Mouse (Mus musculus) midbrain, embryonic 12.5 days (tissue): ENCODE data around the gene Rps27rt. TPM values are rescaled to one million over a fixed set of nuclear protein-coding genes. Genes with fewer than 3 reads are reported as not detected.

Source experiments
- ATAC-seq: fragments of 200-750 bp; cut with Nextera tagmentation; 2 replicates; pipeline ENCODE4 v1.8.0; 2017; ENCODE audit warnings: low read depth, moderate TSS enrichment, moderate library complexity; ENCODE audit not compliant: low FRiP score
- H3K27ac ChIP-seq: fragments of 300-500 bp; sonication (generic); replicated peaks from 2 replicates; pipeline ENCODE4 v1.5.1; 2016; ENCODE audit warnings: mild to moderate bottlenecking
- H3K27me3 ChIP-seq: fragments of 300-500 bp; sonication (generic); 2 replicates; pipeline ENCODE4 v1.6.1; 2016; ENCODE audit warnings: mild to moderate bottlenecking
- H3K36me3 ChIP-seq: fragments of 300-500 bp; sonication (generic); 2 replicates; pipeline ENCODE4 v1.6.1; 2016
- H3K4me1 ChIP-seq: fragments of 300-500 bp; sonication (generic); 2 replicates; pipeline ENCODE4 v1.6.1; 2016
- H3K4me2 ChIP-seq: fragments of 300-500 bp; sonication (generic); replicated peaks from 2 replicates; pipeline ENCODE4 v1.6.1; 2016; ENCODE audit warnings: mild to moderate bottlenecking, moderate library complexity
- H3K4me3 ChIP-seq: fragments of 300-500 bp; sonication (generic); 2 replicates; pipeline ENCODE4 v1.5.1; 2016; ENCODE audit warnings: mild to moderate bottlenecking
- H3K9ac ChIP-seq: fragments of 300-500 bp; sonication (generic); replicated peaks from 2 replicates; pipeline ENCODE4 v1.6.1; 2016; ENCODE audit warnings: mild to moderate bottlenecking, moderate library complexity
- H3K9me3 ChIP-seq: fragments of 300-500 bp; sonication (generic); 2 replicates; pipeline ENCODE4 v1.6.1; 2016; ENCODE audit warnings: mild to moderate bottlenecking
- WGBS: fragments of 180-500 bp; shearing (Covaris S2); methylation state at CpG from one replicate; pipeline ENCODE4 v1.1.7; 2016; 5-methylcytosine and 5-hydroxymethylcytosine counted together
- polyA plus RNA-seq: library from polyadenylated mRNA; unstranded; fragments of >200 nt; fragmentation: Nextera tagmentation; extraction: Ambion mirVana; gene quantifications from 2 replicates; pipeline ENCODE4 v1.2.1, GENCODE M21; 2016

Rps27rt gene
- polyA plus RNA-seq, 1 experiment from 2014 or later = 317 TPM

DNA sequence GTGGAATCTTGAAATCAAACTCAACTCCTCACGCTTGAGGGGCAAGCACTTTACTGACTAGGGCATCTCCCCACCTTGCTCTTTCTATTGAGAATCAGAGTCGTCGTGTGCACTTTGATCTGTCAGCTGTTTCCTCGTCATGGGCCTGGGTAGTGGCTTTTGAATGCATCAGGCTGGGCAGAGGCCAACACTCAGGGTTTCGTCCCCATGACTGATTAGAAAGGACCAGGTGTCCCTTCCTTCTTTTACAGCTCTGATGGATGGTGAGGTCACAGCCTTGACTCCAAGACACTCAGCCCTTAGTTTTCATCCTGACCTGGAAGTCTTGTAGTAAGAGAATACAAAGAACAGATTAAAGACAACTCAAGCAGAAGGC is 17.2 kb upstream of the Rps27rt start:
- WGBS = 71% methylated on average over 5 of the region's 5 CpGs
- no peak for ATAC-seq
- 0 out of 2 replicates have a peak, but pooled peaks cover 4% of the 10 kb centered on the region for H3K9me3 ChIP-seq
- no peaks in the 10 kb centered on the region for H3K4me1 ChIP-seq
- no peaks in the 10 kb centered on the region for H3K27me3 ChIP-seq
- H3K4me2 ChIP-seq = no peak overlapping the region
- H3K36me3 ChIP-seq = no peaks in the 10 kb centered on the region
- H3K4me3 ChIP-seq = no peak overlapping the region
- H3K9ac ChIP-seq = no peak overlapping the region
- H3K27ac ChIP-seq = no peak overlapping the region

DNA sequence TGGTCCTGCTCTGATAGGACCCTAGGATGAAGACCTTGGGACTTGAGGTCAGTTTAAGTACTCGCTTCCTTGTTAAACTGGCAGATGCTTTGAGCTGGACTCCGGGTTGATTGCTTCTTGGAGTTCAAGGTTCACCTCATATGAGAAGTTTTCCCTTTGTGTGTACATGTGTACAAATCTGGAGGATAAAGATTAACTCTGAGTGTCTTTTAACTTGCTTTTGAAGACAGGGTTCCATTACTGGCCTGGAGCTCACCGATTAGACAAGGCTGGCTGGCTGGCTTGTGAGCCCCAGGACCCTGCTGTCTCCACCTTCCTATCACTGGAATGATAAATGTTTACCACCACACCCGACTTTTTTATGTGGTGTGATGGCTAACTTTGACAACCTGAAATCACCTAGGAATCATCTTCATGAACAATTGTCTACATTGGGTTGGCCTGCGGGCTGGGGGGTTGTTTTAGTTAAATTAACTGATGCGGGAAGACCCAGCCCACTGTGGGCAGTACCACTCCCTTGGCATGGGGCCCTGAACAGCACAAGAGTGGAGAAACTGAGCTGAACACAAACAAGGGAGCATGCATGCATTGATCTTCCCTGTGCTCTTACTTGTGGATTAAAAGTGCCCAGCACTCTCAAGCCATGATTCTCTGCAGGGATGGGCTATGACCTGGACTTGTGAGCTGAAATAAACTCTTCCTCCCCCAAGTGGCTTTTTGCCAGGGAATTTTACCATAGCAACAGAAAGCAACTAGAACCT is 16.7 kb upstream of the Rps27rt start:
- Histone ChIP-seq H3K9ac (no peak overlapping the region), H3K4me1 (no peaks in the 10 kb centered on the region), H3K27me3 (no peaks in the 10 kb centered on the region), H3K36me3 (no peaks in the 10 kb centered on the region), H3K27ac (no peak overlapping the region), H3K4me2 (no peak overlapping the region), H3K4me3 (no peak overlapping the region), H3K9me3 (0 out of 2 replicates have a peak, but pooled peaks cover 4% of the 10 kb centered on the region)
- no peak for ATAC-seq
- 86% methylated on average over 6 of the region's 6 CpGs for WGBS

DNA sequence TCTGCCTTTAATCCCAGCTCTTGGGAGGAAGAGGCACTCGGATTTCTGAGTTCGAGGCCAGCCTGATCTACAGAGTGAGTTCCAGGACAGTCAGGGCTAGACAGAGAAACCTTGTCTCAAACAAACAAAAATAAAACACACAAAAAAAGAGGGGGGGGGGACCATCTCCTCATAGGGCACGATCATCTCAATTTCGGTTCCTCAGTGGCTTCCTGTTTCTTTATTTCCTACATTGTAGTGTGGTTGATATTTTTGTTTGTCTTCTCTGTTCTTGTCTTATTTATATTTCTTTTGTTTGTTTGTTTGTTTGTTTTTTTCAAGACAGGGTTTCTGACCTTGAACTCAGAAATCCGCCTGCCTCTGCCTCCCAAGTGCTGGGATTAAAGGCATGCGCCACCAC is 13.9 kb upstream of the Rps27rt start:
- H3K36me3 ChIP-seq = no peaks in the 10 kb centered on the region
- no peak for ATAC-seq
- WGBS = 93% methylated on average over 6 of the region's 6 CpGs

DNA sequence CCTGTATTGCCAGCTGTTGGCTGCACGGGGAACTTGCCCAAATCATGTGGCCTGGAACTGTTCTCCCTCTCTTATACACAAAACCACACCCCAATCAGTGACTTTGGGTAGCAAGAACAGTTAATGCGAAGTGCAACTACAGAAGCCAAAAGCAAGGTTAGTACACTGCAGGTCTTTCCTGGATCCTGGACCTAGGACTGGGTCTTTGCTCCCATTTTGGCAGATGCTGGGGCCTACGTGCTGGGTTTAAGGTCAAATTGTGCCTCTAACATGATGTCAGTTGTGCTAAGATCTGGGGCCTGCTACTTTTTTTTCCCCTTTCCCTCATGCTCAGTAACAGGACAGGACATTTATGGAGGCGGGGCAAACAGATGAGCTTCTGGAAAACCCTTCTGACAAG is 13.2 kb upstream of the Rps27rt start:
- 85% methylated on average over 4 of the region's 4 CpGs for WGBS

More for the DNA sequence above, 13.9 kb upstream of the Rps27rt start:
- Histone ChIP-seq H3K27me3 (no peaks in the 10 kb centered on the region), H3K9me3 (peaks cover 12% of the 10 kb centered on the region; the same call in 1 of the 2 replicates), H3K4me1 (no peaks in the 10 kb centered on the region), H3K4me3 (no peak overlapping the region), H3K9ac (no peak overlapping the region), H3K27ac (no peak overlapping the region), H3K4me2 (no peak overlapping the region)

DNA sequence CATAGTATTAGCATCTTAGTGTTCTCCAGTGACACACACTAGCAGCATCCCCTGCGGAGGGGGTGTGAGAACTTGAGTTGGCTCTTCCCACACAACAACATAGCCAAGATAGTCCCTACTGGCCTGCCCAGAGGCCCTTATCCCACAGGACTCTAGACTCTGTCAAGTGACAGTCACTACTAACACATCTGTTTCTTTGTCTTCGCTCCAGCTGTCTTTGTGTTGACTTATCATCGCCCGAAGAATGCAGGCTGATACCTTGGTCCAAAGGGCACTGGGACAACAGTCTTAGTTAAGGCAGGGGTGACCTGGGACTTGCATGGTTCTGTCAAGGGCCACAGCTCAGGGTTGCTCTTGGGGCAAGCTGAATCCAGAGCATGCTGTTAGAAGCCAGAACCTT is 12.7 kb upstream of the Rps27rt start:
- no peak overlapping the region for H3K4me2 ChIP-seq
- no peak overlapping the region for H3K9ac ChIP-seq
- H3K36me3 ChIP-seq = no peaks in the 10 kb centered on the region
- no peak overlapping the region for H3K27ac ChIP-seq
- peaks cover 9% of the 10 kb centered on the region; the same call in 1 of the 2 replicates for H3K9me3 ChIP-seq
- no peak overlapping the region for H3K4me3 ChIP-seq
- WGBS = 94% methylated on average over 4 of the region's 4 CpGs
- H3K27me3 ChIP-seq = no peaks in the 10 kb centered on the region
- no peak for ATAC-seq
- H3K4me1 ChIP-seq = no peaks in the 10 kb centered on the region

More for the DNA sequence above, 13.2 kb upstream of the Rps27rt start:
- ATAC-seq = no peak
- H3K4me1 ChIP-seq = no peaks in the 10 kb centered on the region
- H3K27ac ChIP-seq = no peak overlapping the region
- H3K27me3 ChIP-seq = no peaks in the 10 kb centered on the region
- H3K36me3 ChIP-seq = no peaks in the 10 kb centered on the region
- H3K9me3 ChIP-seq = peaks cover 12% of the 10 kb centered on the region; the same call in 1 of the 2 replicates
- H3K4me2 ChIP-seq = no peak overlapping the region
- H3K4me3 ChIP-seq = no peak overlapping the region
- no peak overlapping the region for H3K9ac ChIP-seq

DNA sequence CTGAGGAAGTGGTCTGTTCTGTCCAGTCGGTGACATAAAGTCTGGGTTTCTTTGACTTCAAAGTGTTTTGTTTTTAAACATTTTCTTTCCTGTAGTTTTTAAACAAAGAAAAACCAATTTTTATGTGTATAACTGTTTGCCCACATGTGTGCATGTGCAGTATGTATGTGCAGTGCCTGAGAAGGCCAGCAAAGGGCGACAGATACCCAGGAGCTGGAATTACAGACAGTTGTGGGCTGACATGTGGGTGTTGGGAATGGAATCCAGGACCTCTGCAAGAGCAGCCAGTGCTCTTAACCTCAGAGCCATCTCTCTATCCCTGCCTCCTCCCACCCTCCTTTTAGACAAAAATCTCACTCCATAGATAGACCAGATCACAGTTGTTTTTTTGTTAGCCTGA is 10.0 kb upstream of the Rps27rt start:
- Histone ChIP-seq H3K27ac (no peak overlapping the region), H3K9me3 (peaks cover 8% of the 10 kb centered on the region; the same call in 1 of the 2 replicates), H3K27me3 (no peaks in the 10 kb centered on the region), H3K4me2 (no peak overlapping the region), H3K4me1 (no peaks in the 10 kb centered on the region), H3K9ac (no peak overlapping the region), H3K36me3 (no peaks in the 10 kb centered on the region), H3K4me3 (no peak overlapping the region)
- ATAC-seq = no peak
- WGBS = 92% methylated on average over 2 of the region's 2 CpGs

DNA sequence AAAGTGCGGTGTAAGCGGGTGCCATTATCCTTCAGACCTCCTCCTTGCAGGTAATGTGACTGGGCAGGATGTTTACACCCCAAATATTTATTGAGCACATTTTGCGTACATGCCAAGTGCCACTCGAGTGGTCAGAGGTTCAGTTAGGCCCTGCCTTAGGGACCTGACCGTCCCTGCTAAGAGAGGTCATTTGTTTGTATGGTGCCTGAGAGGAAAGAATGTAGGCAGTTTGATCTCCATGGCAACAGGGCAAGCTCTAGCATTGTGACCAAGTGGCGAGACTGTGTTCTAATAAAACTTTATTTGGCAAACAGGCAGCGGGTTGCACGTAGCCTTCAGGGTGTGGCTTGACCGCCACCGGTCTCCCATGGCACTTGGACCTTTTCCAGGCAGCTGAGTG is 7.9 kb upstream of the Rps27rt start:
- Histone ChIP-seq H3K9ac (no peak overlapping the region), H3K4me3 (no peak overlapping the region), H3K4me2 (no peak overlapping the region), H3K36me3 (no peaks in the 10 kb centered on the region), H3K4me1 (no peaks in the 10 kb centered on the region), H3K27ac (no peak overlapping the region), H3K27me3 (no peaks in the 10 kb centered on the region), H3K9me3 (peaks cover 8% of the 10 kb centered on the region; the same call in 1 of the 2 replicates)
- ATAC-seq = no peak
- WGBS = 77% methylated on average over 10 of the region's 10 CpGs

DNA sequence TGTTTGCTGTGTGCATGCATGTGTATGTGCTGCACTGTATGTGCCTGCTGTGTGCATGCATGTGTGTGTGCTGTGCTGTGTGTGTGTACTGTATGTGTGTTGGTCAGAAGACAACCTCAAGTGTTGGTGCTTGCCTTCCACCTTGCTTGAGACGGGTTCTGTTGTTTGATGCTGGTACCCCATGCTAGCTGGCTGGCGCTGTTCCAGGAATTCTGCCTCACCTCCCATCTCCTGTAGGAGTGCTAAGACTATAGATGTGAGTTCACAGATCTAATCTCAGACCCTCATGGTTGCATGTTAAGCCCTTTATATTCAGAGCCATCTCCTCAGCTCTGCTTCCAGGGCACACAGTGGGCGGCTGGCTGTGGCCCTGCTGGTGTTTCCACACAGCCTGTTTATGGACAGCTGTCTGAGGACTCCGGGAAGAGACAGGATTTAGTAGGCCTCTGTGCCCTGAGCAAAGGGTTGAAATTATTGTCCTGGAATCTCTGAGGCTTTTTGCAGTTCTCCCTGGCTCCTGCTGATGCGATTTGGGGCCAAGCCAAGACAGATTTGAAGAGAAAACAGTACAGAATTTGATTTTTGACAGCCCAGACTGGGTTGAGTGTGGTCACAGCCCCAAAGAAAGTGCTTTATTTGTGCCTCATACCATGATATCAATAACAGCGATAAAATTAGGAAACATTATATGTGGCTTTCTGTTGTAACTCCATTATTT is 6.2 kb upstream of the Rps27rt start:
- H3K9ac ChIP-seq = no peak overlapping the region
- ATAC-seq = no peak
- no peaks in the 10 kb centered on the region for H3K4me1 ChIP-seq
- no peak overlapping the region for H3K27ac ChIP-seq
- H3K27me3 ChIP-seq = no peaks in the 10 kb centered on the region
- H3K36me3 ChIP-seq = no peaks in the 10 kb centered on the region
- H3K4me2 ChIP-seq = no peak overlapping the region
- peaks cover 8% of the 10 kb centered on the region; the same call in 1 of the 2 replicates for H3K9me3 ChIP-seq
- H3K4me3 ChIP-seq = no peak overlapping the region
- 71% methylated on average over 6 of the region's 6 CpGs for WGBS

DNA sequence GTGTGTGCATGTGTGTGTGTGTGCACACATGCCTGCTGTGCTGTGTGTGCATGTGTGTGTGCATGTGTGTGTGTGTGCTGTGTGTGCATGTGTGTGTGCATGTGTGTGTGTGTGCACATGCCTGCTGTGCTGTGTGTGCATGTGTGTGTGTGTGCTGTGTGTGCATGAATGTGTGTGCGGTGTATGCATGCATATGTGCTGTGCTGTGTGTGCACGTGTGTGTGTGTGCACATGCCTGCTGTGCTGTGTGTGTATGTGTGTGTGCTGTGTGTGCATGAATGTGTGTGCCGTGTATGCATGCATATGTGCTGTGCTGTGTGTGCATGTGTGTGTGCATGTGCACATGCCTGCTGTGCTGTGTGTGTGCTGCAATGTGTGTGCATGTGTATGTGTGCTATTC is 5.5 kb upstream of the Rps27rt start:
- H3K36me3 ChIP-seq = no peaks in the 10 kb centered on the region
- no peak overlapping the region for H3K9ac ChIP-seq
- WGBS = 98% methylated on average over 3 of the region's 3 CpGs
- no peak for ATAC-seq
- no peak overlapping the region for H3K27ac ChIP-seq
- H3K9me3 ChIP-seq = peaks cover 8% of the 10 kb centered on the region; the same call in 1 of the 2 replicates
- no peaks in the 10 kb centered on the region for H3K4me1 ChIP-seq
- H3K27me3 ChIP-seq = no peaks in the 10 kb centered on the region
- no peak overlapping the region for H3K4me2 ChIP-seq
- no peak overlapping the region for H3K4me3 ChIP-seq

DNA sequence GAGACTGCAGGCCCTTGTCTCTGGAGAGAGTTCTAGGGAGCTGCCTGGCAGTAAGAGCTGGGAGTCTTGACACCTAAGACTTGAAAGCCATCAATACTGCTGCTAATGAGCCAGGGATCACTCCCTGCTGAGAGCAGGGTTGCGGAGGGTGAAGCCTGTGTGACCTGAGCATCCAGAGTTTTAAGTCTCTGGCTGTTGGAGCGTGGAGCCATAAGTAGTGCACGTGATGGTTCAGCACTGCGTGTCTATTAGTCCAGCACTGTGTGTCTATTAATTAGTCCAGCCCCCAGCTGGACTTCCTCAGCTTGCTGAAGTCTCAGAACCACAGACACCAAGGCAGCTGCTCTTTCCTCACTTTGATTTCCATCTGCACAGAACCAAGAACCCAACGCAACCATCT is 3.8 kb upstream of the Rps27rt start:
- Histone ChIP-seq H3K4me3 (no peak overlapping the region), H3K9ac (no peak overlapping the region), H3K4me2 (no peak overlapping the region), H3K4me1 (no peaks in the 10 kb centered on the region), H3K27ac (no peak overlapping the region), H3K27me3 (no peaks in the 10 kb centered on the region), H3K36me3 (no peaks in the 10 kb centered on the region), H3K9me3 (no peaks in the 10 kb centered on the region)
- ATAC-seq = no peak
- WGBS = 84% methylated on average over 5 of the region's 5 CpGs

DNA sequence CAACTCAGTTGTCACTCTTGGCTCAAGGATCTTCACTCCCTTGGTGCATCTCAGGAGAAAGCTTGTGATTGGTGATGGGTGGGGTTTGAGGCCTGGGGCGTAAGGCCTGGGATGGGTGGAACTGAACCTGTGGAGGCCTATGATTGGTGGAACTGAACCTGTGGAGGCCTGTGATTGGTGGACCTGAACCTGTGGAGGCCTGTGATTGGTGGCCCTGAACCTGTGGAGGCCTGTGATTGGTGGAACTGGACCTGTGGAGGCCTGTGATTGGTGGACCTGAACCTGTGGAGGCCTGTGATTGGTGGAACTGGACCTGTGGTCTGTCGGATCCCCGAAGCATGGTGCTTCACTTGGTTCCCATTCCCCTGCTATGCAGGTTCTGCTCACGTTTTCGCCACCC is 3.2 kb upstream of the Rps27rt start:
- 92% methylated on average over 5 of the region's 5 CpGs for WGBS
- ATAC-seq = no peak
- peaks cover 3% of the 10 kb centered on the region for H3K27me3 ChIP-seq

DNA sequence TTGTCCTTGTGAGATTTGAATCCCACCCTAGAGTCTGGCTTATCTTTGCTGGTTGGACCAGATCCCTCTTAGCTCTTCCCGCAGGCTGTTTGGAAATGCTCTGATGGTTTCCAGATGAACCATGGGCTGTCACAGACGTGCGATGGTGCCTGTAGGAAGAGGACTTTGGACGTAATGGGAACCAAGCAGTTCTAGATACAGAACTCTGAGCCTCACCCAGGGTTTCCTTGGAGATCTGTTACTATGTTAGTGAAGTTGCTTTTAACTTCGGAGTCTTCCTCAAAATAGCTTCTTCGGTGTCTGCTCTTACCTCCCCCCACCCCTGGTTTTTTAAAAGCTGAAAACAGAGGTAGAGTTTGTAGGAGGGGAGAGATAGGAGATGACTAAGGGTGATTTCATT is 2.6 kb downstream of the Rps27rt start:
- ATAC-seq = no peak
- Histone ChIP-seq H3K27ac (no peak overlapping the region), H3K27me3 (peaks cover 40% of the 10 kb centered on the region), H3K9ac (no peak overlapping the region), H3K9me3 (no peaks in the 10 kb centered on the region), H3K4me1 (peaks cover 13% of the 10 kb centered on the region), H3K4me2 (no peak overlapping the region), H3K4me3 (no peak overlapping the region), H3K36me3 (no peaks in the 10 kb centered on the region)
- WGBS = 70% methylated on average over 6 of the region's 6 CpGs

More for the DNA sequence above, 3.2 kb upstream of the Rps27rt start:
- H3K4me2 ChIP-seq = no peak overlapping the region
- no peaks in the 10 kb centered on the region for H3K4me1 ChIP-seq
- no peak overlapping the region for H3K4me3 ChIP-seq
- H3K9me3 ChIP-seq = no peaks in the 10 kb centered on the region
- H3K9ac ChIP-seq = no peak overlapping the region
- H3K27ac ChIP-seq = no peak overlapping the region
- H3K36me3 ChIP-seq = no peaks in the 10 kb centered on the region
